13 mouse cellular contexts compared by ENCODE assay signal in genomic region chr9:67579541-67579940, GRCm38 (mm10).
"Had no signal": no experiment of that assay in that cellular context is flagged by ENCODE, and none has a peak within 500 bp of the region (broad histone marks: within the 10 kb centered on the region; RNA-seq: fewer than 3 reads in every experiment).

No protein-coding gene starts in this region.

- H3K4me2 ChIP-seq: limb, embryonic 13.5 days; midbrain, embryonic 13.5 days; neural tube, embryonic 12.5 days had no signal

- H3K27me3 ChIP-seq: limb, embryonic 13.5 days; midbrain, embryonic 13.5 days; neural tube, embryonic 12.5 days had no signal

- H3K9ac ChIP-seq: limb, embryonic 13.5 days; liver, embryonic 14.5 days; midbrain, embryonic 13.5 days; neural tube, embryonic 12.5 days had no signal

- DNase-seq: kidney, postnatal 36 days; left cerebral cortex, postnatal 4 days; lung, adult 18-20 months; lung, postnatal 36 days; retina, postnatal 1 day; right cerebral cortex, postnatal 4 days; thymus, postnatal 36 days had no signal

- H3K27ac ChIP-seq: kidney, postnatal 0 days; limb, embryonic 13.5 days; liver, embryonic 14.5 days; midbrain, embryonic 13.5 days; neural tube, embryonic 12.5 days had no signal

- ATAC-seq: midbrain, embryonic 13.5 days had no signal

- H3K4me3 ChIP-seq: limb, embryonic 13.5 days; midbrain, embryonic 13.5 days; myocyte; neural tube, embryonic 12.5 days had no signal

- H3K9me3 ChIP-seq: limb, embryonic 13.5 days; midbrain, embryonic 13.5 days; neural tube, embryonic 12.5 days had no signal

- H3K36me3 ChIP-seq: limb, embryonic 13.5 days; midbrain, embryonic 13.5 days; neural tube, embryonic 12.5 days had no signal
